Mouse (Mus musculus): Measurements from ENCODE around the gene Ablim1. TPM values are rescaled to one million over a fixed set of nuclear protein-coding genes. Genes with fewer than 3 reads are reported as not detected.
A peak's percentile ranks its signal among the peaks of the same experiment; 100 is the strongest.

Gene Ablim1
- total RNA-seq, 2 experiments from 2014 or later, result 42.8 to 52.0 TPM

- DNase-seq, result no peak
Measured at GRCm38 (mm10) chr19:57059018-57059580, 255.6 kb downstream of the Ablim1 start.

- DNase-seq, result no peak
Measured at GRCm38 (mm10) chr19:57057568-57057967, 257.2 kb downstream of the Ablim1 start.

- no peak for DNase-seq
Measured at GRCm38 (mm10) chr19:57055215-57056120, 259.3 kb downstream of the Ablim1 start.

- no peak for DNase-seq
Measured at GRCm38 (mm10) chr19:57052959-57053358, 261.8 kb downstream of the Ablim1 start.

GRCm38 (mm10) chr19:57052016-57052415, 262.7 kb downstream of the Ablim1 start:
- DNase-seq, result no peak

- no peak for DNase-seq
Measured at GRCm38 (mm10) chr19:57049592-57050090, 265.1 kb downstream of the Ablim1 start.

GRCm38 (mm10) chr19:57047671-57048320, 266.9 kb downstream of the Ablim1 start:
- no peak for DNase-seq

GRCm38 (mm10) chr19:57039258-57039657, 275.5 kb downstream of the Ablim1 start:
- peak; percentile 25 for DNase-seq

GRCm38 (mm10) chr19:57036860-57037259, 277.9 kb downstream of the Ablim1 start:
- no peak for DNase-seq

GRCm38 (mm10) chr19:57031582-57031981, 283.1 kb downstream of the Ablim1 start:
- peak; percentile 58 for DNase-seq

GRCm38 (mm10) chr19:57029461-57029860, 285.3 kb downstream of the Ablim1 start:
- DNase-seq, result no peak

GRCm38 (mm10) chr19:57028327-57029179, 286.2 kb downstream of the Ablim1 start:
- DNase-seq, result no peak

- DNase-seq, result no peak
Measured at GRCm38 (mm10) chr19:57026501-57026900, 288.2 kb downstream of the Ablim1 start.

- DNase-seq, result no peak
Measured at GRCm38 (mm10) chr19:57017785-57018179, 296.9 kb downstream of the Ablim1 start.

- no peak for DNase-seq
Measured at GRCm38 (mm10) chr19:57016995-57017784, 297.5 kb downstream of the Ablim1 start.

GRCm38 (mm10) chr19:57014808-57015207, 299.9 kb downstream of the Ablim1 start:
- peak; percentile 34 for DNase-seq

- DNase-seq, result no peak
Measured at GRCm38 (mm10) chr19:57013271-57013677, 301.4 kb downstream of the Ablim1 start.

- DNase-seq, result no peak
Measured at GRCm38 (mm10) chr19:57012068-57012467, 302.7 kb downstream of the Ablim1 start.

- DNase-seq, result no peak
Measured at GRCm38 (mm10) chr19:57010064-57010463, 304.7 kb downstream of the Ablim1 start.

GRCm38 (mm10) chr19:57009653-57010052, 305.1 kb downstream of the Ablim1 start:
- DNase-seq, result no peak

All from gastrocnemius, postnatal 10 days (tissue).